Mouse (Mus musculus): ENCODE measurements around the gene Zbtb11. TPM values are rescaled to one million over a fixed set of nuclear protein-coding genes. Genes with fewer than 3 reads are reported as not detected.

Gene Zbtb11
- polyA plus RNA-seq, 1 experiment from 2014 or later, result 10.9 TPM

- no peak overlapping the region for H3K27ac ChIP-seq
- no peak overlapping the region for H3K9ac ChIP-seq
- H3K27me3 ChIP-seq, result no peaks in the 10 kb centered on the region
- WGBS (ENCODE audit: insufficient replicate concordance), result 67% methylated on average over 3 of the region's 3 CpGs
- ATAC-seq (ENCODE audit: low read depth) (no peak), DNase-seq (no peak)
- no peaks in the 10 kb centered on the region for H3K9me3 ChIP-seq (replicated peaks)
- H3K4me3 ChIP-seq (replicated peaks), result no peak overlapping the region
- H3K4me1 ChIP-seq (replicated peaks), result peaks cover 6% of the 10 kb centered on the region
- H3K4me2 ChIP-seq, result no peak overlapping the region
- no peaks in the 10 kb centered on the region for H3K36me3 ChIP-seq
Observed at GRCm38 (mm10) chr16:56055911-56056310, 82.2 kb downstream of the Zbtb11 start.

GRCm38 (mm10) chr16:56056944-56057590 lies 83.4 kb downstream of the Zbtb11 start:
- Histone ChIP-seq H3K4me2 (no peak overlapping the region), H3K27ac (no peak overlapping the region), H3K36me3 (no peaks in the 10 kb centered on the region), H3K9ac (no peak overlapping the region), H3K9me3 (replicated peaks) (no peaks in the 10 kb centered on the region), H3K4me1 (replicated peaks) (peaks cover 6% of the 10 kb centered on the region), H3K27me3 (no peaks in the 10 kb centered on the region), H3K4me3 (replicated peaks) (no peak overlapping the region)
- DNase-seq (no peak), ATAC-seq (ENCODE audit: low read depth) (no peak)
- WGBS (ENCODE audit: insufficient replicate concordance), result 70% methylated on average over 7 of the region's 7 CpGs

- Histone ChIP-seq H3K36me3 (no peaks in the 10 kb centered on the region), H3K4me2 (no peak overlapping the region), H3K27ac (no peak overlapping the region), H3K27me3 (no peaks in the 10 kb centered on the region), H3K4me1 (replicated peaks) (peaks cover 6% of the 10 kb centered on the region), H3K4me3 (replicated peaks) (no peak overlapping the region), H3K9me3 (replicated peaks) (no peaks in the 10 kb centered on the region), H3K9ac (no peak overlapping the region)
- WGBS (ENCODE audit: insufficient replicate concordance), result 62% methylated on average over 10 of the region's 10 CpGs
- ATAC-seq (ENCODE audit: low read depth) (0 out of 2 replicates have a peak, but pooled peaks have one; percentile 48), DNase-seq (no peak)
Observed at GRCm38 (mm10) chr16:56058151-56058550, 84.5 kb downstream of the Zbtb11 start.

Other genes starting within 250 kb of the Zbtb11 start
- gene Nfkbiz, start 135.0 kb upstream of the Zbtb11 start, polyA plus RNA-seq (2015; fragmentation: Nextera tagmentation; extraction: Ambion mirVana), result 1.8 and 2.5 TPM in 2 replicates
- 0.51 and 0.54 TPM in 2 replicates for gene Nxpe3, start 78.6 kb upstream of the Zbtb11 start, polyA plus RNA-seq (2015; fragmentation: Nextera tagmentation; extraction: Ambion mirVana)
- 5.7 and 6.5 TPM in 2 replicates for gene Cep97, start 39.0 kb upstream of the Zbtb11 start, polyA plus RNA-seq (2015; fragmentation: Nextera tagmentation; extraction: Ambion mirVana)
- 547 and 605 TPM in 2 replicates for gene Rpl24, start 7.6 kb upstream of the Zbtb11 start, polyA plus RNA-seq (2015; fragmentation: Nextera tagmentation; extraction: Ambion mirVana)
- 126 and 153 TPM in 2 replicates for gene Pcnp, start 55.9 kb downstream of the Zbtb11 start, polyA plus RNA-seq (2015; fragmentation: Nextera tagmentation; extraction: Ambion mirVana)
- 20.0 and 24.3 TPM in 2 replicates for gene Trmt10c, start 63.9 kb downstream of the Zbtb11 start, polyA plus RNA-seq (2015; fragmentation: Nextera tagmentation; extraction: Ambion mirVana)
- gene Senp7, start 74.5 kb downstream of the Zbtb11 start, polyA plus RNA-seq (2015; fragmentation: Nextera tagmentation; extraction: Ambion mirVana), result 18.2 and 20.9 TPM in 2 replicates
- 0.03 and 0.06 TPM in 2 replicates for gene Impg2, start 230.4 kb downstream of the Zbtb11 start, polyA plus RNA-seq (2015; fragmentation: Nextera tagmentation; extraction: Ambion mirVana)

All from liver, embryonic 13.5 days (tissue).